Mouse (Mus musculus): Measurements from ENCODE around the gene Ints6.

Ints6 gene

DNA sequence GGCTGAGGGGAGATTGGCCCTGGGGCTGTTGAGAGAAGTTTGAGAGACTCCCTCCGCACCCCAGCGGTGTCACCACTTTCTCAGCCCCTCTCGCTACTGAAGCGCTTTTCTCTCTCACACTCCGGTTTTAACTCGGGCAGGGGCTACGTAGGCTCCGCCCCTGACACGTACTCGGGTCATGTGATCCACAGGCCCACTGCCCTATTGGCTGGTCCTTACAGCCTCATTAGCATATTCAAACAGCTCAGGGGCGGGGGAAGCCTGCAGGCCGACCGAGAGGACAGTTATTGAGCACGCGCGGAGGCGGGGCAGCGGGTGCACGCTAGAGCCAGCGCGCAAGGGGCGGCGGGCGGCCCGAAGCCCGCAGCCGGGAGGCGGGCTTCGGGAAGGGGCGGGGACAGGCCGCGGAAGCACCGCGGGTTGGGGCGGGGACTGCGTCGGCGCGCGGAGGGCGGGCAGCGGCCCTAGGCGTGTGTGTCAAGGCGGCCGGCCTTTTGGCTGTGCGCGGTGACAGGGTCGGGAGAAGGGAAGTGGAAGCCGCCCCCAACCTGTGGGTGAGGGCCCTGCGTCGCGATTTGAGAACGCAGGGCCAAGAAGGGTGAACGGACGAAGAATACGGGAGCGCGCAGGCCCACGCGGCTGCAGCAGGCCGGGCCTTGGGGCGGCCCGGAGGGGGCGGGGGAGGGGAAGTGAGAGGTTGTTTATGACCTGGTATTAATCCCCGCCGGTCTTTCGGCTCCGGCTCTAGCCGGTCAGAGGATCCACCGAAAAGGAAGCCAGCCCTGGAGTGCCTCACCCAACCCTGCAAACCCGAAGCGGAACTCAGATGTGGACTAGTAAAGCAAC, at the start of gene Ints6:
Gene Ints6, minus strand, starts transcription at position 134 of the 846 bp plus-strand sequence.
- peak; percentile 100 for DNase-seq

DNA sequence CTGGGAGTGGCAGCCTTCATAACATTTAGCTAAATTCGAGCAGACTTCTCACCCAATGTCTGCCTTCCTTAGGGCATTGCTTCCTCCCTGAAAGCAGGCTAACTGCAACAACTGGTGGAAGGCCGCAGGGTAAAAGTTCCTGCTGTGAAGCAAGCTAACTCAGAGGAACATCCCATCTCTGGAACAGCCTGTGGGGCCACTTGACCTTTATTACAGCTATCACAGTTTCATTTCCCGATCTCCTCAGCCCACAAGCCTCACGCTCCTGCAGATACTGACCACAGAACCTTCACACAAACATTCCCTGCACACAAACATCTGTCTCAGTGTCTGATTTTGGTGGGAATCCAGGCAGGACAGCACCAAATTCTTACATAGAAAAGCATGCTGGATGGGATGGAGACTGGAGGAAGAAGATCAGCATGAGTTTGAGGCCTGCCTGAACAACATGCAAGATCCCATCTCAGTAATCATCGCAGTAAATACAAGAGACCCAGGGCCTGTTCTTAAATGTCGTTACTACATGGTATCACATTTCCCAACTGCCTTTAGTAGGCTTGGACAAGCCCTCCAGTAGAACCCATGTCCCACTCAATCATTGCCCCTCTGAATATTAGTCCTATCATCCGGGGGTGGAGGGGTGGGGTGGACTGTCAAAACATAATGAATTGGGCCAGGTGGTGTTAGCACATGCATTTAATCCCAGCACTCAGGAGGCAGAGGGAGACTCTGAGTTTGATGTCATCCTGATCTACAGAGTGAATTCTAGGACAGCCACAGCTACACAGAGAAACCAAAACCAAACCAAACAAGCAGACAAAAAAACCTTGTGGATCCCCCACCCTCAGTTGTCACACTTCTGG, 47.9 kb upstream of the Ints6 start:
- DNase-seq: no peak

DNA sequence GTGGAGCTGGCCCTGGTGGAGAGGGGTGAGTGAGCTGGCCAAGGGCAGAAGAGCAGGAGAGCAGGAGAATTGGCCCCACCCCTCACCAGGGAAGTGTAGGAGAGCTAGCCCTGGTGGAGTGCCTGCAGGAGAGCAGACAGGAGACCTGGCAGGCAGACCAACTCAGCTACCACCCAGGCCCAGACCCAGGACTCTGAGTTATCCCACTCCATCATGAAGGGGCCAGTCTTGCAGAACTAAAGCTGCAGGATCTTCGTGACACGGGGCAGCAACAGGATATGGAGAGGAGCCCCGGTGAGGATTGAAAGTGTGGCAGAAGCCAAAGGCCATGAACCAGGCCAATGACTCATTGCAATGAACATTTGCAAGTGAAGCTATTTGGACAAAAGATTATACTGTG, 46.0 kb upstream of the Ints6 start:
- DNase-seq: no peak

DNA sequence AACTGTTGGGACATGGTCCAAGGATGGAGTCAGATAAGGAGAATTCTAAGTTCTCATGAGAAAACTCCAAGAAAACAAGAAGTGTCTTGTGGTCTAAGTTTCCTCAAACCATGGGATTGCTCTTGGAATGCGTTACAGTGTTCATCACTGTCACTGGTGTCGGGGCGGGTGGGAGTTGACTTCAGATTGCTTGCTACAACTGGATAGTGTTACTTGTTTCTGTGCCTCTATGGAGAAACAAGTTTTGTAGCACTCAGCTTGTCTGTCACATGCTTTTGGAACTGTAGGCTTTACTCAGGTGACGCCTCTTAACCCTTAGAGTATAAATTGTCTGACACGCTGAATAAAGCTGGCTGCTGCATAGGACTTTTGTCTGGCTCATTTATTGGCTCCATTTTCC, 42.2 kb upstream of the Ints6 start:
- DNase-seq: no peak

DNA sequence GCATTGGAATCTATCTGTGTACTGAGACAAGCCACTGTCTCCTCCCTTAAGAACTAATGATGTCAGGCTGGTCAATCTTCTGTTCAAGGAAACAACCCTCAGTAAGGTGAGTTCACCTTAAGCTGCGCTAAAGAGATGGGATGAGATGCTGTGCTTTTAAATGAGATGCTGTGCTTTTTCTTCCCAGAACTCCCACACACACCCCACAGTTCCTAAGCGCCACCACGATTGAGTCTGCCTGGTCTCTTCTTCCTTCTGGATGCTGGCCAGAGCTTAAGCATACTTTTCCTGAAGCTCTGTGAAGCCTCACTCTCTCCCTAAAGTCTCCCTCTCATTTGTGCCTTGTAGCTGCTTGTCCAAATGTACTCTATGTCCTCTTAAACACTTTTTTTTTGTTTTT, 39.8 kb upstream of the Ints6 start:
- no peak for DNase-seq

DNA sequence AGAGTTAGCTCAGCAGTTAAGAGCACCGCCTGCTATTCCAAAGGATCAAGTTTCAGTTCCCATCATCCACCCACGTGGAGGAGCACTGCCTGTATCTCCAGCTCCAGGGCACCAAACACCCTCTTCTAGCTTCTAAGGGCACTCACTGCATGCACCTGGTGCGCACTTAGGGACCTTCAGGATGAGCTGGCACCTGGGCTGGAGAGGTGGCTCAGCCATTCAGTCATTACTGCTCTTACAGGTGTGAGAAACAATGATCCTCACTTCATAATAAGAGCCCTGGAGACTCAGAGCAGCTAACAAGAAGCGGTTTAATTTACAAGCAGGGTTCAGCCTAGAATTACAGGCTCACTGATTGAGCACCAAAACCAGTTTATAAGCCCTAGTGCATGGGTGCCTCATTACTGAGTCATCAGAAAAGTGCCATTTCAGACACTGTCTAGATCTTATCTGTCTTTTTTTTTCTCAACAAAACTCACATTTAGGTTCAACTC, 37.7 kb upstream of the Ints6 start:
- DNase-seq: no peak

DNA sequence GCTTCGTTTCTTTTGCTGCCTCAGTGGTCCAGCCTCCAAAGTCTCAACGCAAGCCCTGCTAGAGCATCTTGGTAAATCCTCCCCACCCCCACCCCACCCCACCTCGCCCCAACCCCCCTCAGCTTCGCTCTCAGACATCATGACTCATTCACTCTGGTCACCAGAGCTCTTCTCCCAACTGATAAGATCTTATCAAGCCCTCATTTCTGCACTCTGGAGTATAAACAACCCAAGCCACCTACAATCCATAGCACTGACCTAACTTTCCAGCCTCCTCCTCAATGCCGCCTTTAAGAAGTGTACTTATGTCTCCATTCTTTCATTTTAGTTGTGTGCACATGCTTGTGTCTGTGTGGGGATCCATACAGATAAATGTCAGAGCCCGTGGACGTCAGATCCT, 34.8 kb upstream of the Ints6 start:
- no peak for DNase-seq

DNA sequence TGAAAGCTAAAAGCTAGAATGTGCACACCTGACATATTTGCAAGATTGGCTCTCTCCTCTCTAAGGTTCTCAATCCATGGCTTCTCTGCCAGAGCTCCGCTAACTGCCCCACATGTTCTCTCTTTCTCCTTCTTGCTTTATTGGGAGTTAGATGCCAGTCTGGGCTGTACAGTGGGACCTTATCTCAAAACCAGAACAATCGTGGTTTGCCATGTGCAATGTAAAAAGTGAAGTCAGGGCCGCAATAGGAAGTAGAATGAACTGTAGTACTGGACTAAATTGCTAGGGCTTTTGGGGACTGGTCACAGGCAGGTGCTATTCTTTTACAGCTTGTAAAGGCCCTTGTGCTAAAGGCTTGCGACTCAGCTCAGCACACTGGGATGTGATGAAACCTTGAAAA, 28.3 kb upstream of the Ints6 start:
- no peak for DNase-seq

DNA sequence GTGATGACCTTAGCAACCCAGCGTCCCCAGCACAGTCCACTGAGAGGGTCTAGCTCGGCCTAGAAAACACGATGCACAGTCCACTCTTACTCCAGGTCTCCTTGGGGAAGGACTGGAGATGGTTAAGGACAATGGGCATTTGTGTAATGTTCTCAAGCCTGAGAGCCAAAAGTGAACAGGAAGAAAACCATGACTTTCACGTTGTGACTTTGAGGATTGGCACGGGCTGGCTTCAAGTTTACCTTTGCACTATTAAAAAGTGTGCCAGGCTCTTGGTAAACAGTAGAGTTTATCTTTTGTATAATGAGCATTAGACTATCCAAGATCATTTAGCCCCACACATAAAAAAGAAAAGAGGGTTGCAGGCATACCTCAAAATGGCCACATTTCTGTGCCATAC, 22.0 kb upstream of the Ints6 start:
- no peak for DNase-seq

DNA sequence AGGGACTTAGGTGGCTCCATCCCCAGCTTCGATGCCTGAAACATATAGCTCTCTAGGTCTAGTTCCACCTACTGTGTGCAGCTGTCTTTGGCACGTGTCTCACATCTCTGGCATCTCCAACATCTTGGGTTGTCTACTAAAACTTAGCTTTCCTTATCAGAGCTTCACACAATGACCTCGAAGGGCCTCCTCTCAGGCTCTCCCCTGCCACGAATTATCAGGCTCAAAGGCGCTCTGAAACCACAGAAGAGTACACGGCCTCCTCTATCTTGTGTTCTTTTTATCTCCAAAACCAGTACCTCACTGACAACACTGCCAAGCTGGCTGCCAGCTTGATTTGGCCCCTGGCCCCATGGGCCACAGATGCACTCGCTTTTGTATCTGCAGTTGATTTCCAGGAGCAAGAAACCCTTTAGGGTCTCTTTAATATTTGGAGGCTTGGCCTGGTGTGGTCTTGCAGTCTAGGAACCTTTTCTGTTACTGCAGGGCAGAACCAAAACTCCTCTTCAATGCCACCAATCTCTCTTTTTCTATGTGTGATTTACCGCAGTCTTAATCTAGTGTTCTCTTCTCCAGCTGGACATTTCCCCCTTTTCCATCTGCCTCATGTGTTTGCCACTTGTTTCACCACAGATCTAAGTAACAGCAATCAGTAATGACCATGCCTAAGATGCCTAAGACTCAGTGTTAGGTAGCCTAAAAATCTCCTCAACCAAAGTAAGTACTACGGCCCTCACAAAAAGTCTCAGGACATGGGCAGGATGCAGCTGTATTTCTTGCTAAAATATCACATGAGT, 19.7 kb upstream of the Ints6 start:
- no peak for DNase-seq

DNA sequence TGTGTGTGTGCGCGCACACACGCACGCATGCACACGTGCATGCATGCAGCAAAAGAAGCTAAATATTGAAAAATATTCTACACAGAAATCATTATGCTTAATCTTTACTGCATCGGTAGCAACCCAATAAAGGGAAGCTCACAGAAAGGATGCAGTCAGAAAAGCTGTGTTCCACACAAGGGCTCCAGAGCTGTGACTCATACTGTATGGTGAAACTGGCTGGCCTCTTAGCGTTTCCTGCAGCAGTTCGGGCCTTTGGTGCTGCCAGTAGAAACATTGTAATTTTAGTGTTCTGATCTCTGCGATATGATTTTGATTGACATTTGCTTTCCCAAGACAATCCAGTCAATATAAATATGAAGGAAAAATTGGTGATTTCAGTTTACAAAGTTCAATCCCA, 17.1 kb upstream of the Ints6 start:
- DNase-seq: no peak

DNA sequence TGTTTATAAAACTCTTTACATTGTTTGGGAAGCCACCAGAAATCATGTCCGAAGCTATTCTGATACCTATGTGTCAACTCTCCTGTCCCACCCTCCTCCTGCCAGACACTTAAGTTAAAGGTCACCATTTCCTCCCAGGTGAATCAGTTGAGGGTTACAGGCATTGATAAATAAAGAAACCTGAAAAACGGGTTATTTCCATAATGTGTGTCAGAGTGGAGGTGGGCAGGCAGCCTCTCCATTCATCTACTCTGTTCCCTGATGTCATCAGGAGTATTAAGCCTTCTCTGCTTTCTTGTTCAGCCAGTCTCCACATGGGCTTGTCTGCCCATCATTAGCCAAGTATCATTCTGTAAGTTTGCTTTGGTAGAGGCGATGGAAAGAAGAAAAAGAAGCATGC, 14.1 kb upstream of the Ints6 start:
- no peak for DNase-seq

DNA sequence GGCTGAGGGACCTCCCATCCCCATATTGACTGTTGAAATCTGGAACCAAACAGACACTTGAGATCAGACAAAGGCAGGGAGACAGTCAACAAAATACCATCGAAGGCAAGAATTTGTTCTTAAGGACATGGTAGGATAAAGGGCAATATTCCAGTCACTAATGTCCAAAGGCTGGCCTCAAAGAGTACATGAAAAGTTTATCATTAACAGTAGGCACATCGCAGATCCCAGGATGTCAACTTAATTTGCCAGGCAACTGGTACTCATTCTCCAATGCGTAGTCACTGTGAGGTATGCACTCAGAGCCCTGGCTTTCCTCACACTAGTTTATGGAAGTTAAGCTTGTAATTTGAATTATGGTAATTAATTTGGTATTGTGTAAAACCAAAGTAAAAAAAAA, 13.3 kb upstream of the Ints6 start:
- no peak for DNase-seq

DNA sequence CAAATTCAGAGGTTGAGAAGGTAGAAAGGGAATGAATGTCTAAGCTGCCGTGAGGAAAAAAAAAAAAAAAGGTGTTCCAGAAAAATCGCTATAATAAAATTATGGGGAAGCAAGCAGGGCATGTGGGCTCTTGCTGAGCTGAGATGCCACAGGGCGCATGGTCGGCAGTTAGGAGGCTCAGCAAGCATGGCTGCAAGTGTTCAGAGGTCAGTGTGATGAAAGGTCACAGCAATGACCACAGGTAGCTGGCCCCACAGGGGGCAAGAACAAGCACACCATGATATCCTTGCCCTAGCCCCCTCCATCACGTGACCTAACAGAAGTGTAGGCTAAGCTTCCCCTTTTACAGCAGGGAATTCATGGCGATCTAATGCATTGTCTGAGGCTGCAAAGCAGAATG, 12.8 kb upstream of the Ints6 start:
- no peak for DNase-seq

DNA sequence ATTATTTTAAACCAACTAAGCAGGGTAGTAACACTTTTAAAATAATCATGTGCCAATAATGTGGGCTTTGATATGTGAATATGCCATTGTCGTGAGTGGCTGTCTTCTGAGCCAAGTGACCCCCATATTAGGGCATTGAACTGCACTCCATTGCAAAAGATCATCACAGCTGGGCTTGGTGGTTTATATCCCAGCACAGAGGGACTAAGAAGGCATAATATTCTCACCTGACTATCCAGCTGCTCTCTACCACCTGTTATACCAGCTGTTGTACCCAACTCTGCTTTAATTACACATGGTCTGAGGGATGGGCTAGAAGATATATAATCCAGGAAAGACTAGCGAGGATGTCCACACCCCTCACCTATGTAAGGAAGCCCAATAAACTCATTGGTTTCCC, 4.4 kb upstream of the Ints6 start:
- DNase-seq: no peak

DNA sequence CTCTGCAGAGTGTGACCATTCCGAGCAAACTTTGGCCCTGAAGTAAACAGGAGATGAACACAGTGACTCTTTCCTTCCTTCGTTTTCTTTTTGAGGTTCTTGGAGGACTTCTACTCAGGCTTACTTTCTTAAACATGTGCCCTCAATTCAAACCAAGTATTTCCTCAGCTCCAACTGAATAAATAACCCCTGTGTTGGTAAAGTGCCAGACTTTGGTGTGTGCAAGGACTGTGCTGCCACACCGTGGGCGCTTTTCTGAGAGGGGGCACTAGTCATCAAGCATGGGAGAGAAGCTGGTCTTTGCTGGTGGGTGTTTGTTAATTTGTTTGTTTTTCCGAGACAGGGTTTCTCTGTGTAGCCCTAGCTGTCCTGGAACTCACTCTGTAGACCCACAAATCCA, 3.4 kb upstream of the Ints6 start:
- DNase-seq: no peak

DNA sequence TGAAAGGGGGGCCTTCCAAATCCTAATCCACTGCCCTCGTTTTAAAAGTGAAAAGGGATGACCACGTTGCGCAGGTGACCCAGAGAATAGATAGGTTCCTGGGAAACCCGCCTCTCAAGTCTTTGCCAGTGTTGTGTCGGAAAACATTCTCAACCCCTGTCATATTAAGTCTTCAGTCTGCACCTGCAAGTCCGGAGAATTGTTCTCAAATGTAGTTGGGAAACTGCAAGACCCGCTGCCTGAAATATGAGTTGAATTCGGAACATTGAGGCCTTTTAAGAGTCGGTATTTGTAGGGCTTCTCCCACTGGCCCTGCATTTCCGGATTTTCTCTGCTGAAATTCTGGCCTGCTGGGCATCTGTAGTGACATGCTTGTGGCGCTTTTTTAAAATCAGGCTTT, 974 bp upstream of the Ints6 start:
- DNase-seq: peak; percentile 10

DNA sequence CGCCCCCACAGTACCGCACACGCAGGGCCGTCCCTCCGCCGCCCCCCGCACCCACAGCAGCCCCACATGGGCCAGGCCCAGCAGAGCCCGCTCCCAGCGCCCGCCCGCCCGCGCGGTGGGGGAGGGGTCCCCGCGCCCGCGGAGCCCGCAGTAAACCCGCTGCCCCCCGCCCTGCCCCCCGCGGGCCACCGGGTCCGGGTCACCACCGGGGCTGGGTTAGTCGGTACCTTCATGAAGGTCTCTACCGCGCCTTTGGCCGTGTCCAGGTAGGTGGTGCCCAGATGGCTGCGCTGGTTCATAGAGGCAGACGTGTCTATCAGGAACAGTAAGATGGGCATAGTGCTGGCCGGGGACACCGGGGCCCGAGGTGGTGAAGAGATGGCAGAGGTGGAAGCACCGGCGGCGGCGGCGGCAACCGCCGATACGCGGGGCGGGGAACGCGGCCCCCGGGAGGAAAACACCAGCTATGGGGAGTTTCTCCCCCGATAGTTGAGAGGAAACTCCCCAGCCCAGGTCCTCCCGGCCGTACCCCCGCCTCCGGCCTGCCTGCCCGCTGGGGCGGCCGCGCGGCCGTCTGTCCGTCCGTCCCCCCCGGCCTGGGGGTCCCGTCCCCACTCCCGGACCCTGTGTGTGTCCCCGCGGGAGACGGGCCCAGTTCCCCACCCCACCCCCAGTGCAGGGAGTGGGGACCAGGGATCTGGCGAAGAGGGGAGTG, 491 bp downstream of the Ints6 start:
- DNase-seq: peak; percentile 71

DNA sequence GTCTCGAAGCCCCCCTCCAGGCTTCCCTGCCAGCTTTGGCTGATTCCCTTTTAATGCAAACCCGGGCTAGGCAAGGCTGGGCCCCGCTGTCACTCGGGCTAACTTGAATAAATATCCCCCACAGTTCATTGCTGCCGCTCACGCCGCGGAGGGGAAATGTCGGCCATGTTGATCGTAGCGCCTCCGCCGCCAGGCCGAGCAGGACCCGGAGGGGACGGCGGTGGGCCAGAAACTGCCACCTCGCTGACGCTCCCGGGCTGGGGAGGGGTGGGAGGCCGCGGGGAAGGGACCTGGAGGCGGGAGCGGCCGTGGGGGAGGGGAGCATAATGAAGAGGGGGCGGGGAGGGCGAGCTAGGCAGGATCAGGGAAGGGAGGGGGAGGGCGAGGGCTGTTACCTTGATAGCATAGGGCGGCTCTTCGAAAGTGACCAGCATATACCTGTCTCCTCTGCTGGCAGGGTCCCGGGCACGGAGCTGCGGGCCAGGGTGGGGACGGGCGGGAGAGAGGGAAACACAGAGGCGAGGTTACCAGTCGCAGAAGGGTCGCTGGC, 1.1 kb downstream of the Ints6 start:
- peak; percentile 62 for DNase-seq

DNA sequence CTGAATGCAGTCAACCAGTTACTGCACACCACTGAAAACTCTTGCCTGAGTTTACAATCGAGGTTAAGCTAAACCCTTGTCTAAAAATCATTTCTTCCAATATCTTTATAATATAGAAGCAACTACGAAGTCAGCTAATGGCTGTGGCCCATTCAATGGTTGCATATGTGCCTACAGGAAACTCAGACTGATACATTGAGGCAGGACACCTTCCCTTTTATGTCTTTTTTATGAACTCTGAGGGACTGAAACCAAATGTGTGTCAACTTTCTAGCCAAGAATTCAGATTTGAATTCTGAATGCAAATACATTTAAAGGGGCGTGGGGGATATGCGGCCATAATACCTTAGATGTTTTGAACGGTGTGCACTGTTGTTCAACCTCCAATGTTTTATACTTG, 2.3 kb downstream of the Ints6 start:
- DNase-seq: no peak

DNA sequence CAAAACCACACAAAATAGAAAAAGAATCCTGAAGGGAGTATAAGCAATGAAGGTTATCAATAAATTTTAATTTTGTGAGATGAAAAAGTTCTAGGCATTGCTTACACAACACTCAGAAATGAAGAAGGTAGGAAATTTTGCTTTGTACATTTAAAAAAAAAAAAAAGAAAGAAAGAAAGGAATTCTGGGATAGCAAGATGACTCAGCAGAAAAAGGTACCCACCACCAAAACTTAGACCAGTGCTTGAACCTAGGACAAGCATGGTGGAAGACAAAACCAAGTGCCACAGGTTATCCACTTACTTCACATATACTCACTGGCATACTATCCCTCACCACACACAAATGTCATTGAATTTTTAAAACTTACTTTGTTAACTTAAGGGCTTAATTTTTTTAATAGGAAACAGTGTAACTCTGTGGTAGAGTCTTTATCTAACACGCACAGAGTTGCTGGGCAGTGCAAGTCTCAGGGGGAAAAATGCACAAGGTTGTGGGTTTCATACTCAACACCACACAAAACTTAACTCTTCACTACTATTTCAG, 5.8 kb downstream of the Ints6 start:
- no peak for DNase-seq

DNA sequence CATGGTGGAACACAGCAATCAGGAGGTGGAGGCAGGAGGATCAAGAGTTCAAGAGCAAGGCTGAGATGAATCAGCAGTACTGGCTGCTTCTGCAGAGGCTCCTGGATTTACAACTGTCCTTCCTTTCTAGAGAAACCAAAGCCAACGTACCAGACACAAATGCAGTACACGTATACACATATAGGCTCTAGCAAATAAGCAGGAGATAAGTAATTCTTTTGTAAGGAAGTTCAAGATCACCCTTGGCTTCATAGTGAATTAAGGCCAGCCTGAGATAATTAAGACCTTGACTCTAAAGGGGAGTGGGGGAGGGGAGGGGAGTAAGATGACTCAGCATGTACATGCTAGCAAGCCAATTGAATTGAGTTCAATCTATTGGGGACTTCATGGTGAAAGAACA, 9.5 kb downstream of the Ints6 start:
- DNase-seq: no peak
